Mouse (Mus musculus): ENCODE data around the gene Agtpbp1.
A peak's percentile ranks its signal among the peaks of the same experiment; 100 is the strongest.

- TF ChIP-seq MYOG (IDR thresholded peaks at IDR 0.05; ENCODE audit: control insufficient read depth in 1 of 3, insufficient read depth in 1 of 3, insufficient read length in 2 of 3, low read depth in 2 of 3) (peak in 1 of 3 experiments; percentile 70), MAX (IDR thresholded peaks at IDR 0.05; ENCODE audit: low read depth) (no peak), TCF12 (IDR thresholded peaks at IDR 0.05; ENCODE audit: insufficient read depth, poor library complexity, severe bottlenecking) (no peak), POLR2AphosphoS2 (IDR thresholded peaks at IDR 0.05; ENCODE audit: insufficient read length, low read depth) (no peak), USF1 (IDR thresholded peaks at IDR 0.05; ENCODE audit: low read depth) (no peak), POLR2A (IDR thresholded peaks at IDR 0.05; ENCODE audit: insufficient read length, low read depth) (no peak), MYOD1 (IDR thresholded peaks at IDR 0.05; ENCODE audit: control insufficient read depth in 1 of 3, insufficient read length in 2 of 3, low read depth in 2 of 3) (peak in 2 of 3 experiments; percentile 62 to 81), TCF3 (IDR thresholded peaks at IDR 0.05; ENCODE audit: insufficient read length, low read depth) (no peak), CEBPB (IDR thresholded peaks at IDR 0.05; ENCODE audit: insufficient read depth, poor library complexity, severe bottlenecking) (no peak), SRF (IDR thresholded peaks at IDR 0.05; ENCODE audit: control insufficient read depth, insufficient read length, low read depth) (peak; percentile 18)
Observed at GRCm38 (mm10) chr13:59519479-59519878, 65.5 kb downstream of the Agtpbp1 start.
